Mouse (Mus musculus): Measurements from ENCODE around the gene Sstr2.

GRCm38 (mm10) chr11:113666648-113667047 lies 47.5 kb downstream of the Sstr2 start:
- TF ChIP-seq TAL1 (IDR thresholded peaks at IDR 0.05; ENCODE audit: low read length) (no peak), GATA1 (IDR thresholded peaks at IDR 0.05; ENCODE audit: low read length) (no peak)

Measured in erythroblast, embryonic 14.5 days (primary cell).